Mouse (Mus musculus): ENCODE measurements around the gene Ndufb7.
"Not testable (repeated sequence)": the region's sequence is repeated elsewhere in the genome, so short reads cannot be mapped to it uniquely, and the experiment has no call there.

The Ndufb7 gene

GRCm38 (mm10) chr8:83575561-83576515 is 9.4 kb downstream of the Ndufb7 start:
- DNase-seq (ENCODE audit: extremely low spot score, low spot score), result peak; percentile 14

- DNase-seq (ENCODE audit: extremely low spot score, low spot score), result no peak
Measured at GRCm38 (mm10) chr8:83576516-83576895, 10.0 kb downstream of the Ndufb7 start.

- peak; percentile 14 for DNase-seq (ENCODE audit: extremely low spot score, low spot score)
Measured at GRCm38 (mm10) chr8:83576921-83577320, 10.4 kb downstream of the Ndufb7 start.

- DNase-seq (ENCODE audit: extremely low spot score, low spot score), result peak; percentile 14
Measured at GRCm38 (mm10) chr8:83577384-83577791, 10.9 kb downstream of the Ndufb7 start.

GRCm38 (mm10) chr8:83578131-83579055 is 11.9 kb downstream of the Ndufb7 start:
- peak; percentile 19 for DNase-seq (ENCODE audit: extremely low spot score, low spot score)

GRCm38 (mm10) chr8:83579676-83580075 is 13.2 kb downstream of the Ndufb7 start:
- DNase-seq (ENCODE audit: extremely low spot score, low spot score), result no peak

- no peak for DNase-seq (ENCODE audit: extremely low spot score, low spot score)
Measured at GRCm38 (mm10) chr8:83580826-83581225, 14.4 kb downstream of the Ndufb7 start.

GRCm38 (mm10) chr8:83582226-83582625 is 15.8 kb downstream of the Ndufb7 start:
- DNase-seq (ENCODE audit: extremely low spot score, low spot score), result no peak

GRCm38 (mm10) chr8:83583236-83583635 is 16.8 kb downstream of the Ndufb7 start:
- DNase-seq (ENCODE audit: extremely low spot score, low spot score), result no peak

- DNase-seq (ENCODE audit: extremely low spot score, low spot score), result no peak
Measured at GRCm38 (mm10) chr8:83584771-83585170, 18.3 kb downstream of the Ndufb7 start.

- no peak for DNase-seq (ENCODE audit: extremely low spot score, low spot score)
Measured at GRCm38 (mm10) chr8:83585333-83585732, 18.9 kb downstream of the Ndufb7 start.

GRCm38 (mm10) chr8:83587644-83588043 is 21.2 kb downstream of the Ndufb7 start:
- DNase-seq (ENCODE audit: extremely low spot score, low spot score), result no peak

GRCm38 (mm10) chr8:83588886-83589285 is 22.4 kb downstream of the Ndufb7 start:
- DNase-seq (ENCODE audit: extremely low spot score, low spot score), result no peak

GRCm38 (mm10) chr8:83590488-83591023 is 24.1 kb downstream of the Ndufb7 start:
- DNase-seq (ENCODE audit: extremely low spot score, low spot score), result no peak

- DNase-seq (ENCODE audit: extremely low spot score, low spot score), result no peak
Measured at GRCm38 (mm10) chr8:83592682-83593081, 26.2 kb downstream of the Ndufb7 start.

GRCm38 (mm10) chr8:83593325-83594166 is 27.1 kb downstream of the Ndufb7 start:
- no peak for DNase-seq (ENCODE audit: extremely low spot score, low spot score)

- peak; percentile 98 for DNase-seq (ENCODE audit: extremely low spot score, low spot score)
Measured at GRCm38 (mm10) chr8:83594167-83595049, 27.9 kb downstream of the Ndufb7 start.

- not testable (repeated sequence) for DNase-seq (ENCODE audit: extremely low spot score, low spot score)
Measured at GRCm38 (mm10) chr8:83595050-83595345, 28.5 kb downstream of the Ndufb7 start.

- no peak for DNase-seq (ENCODE audit: extremely low spot score, low spot score)
Measured at GRCm38 (mm10) chr8:83596369-83596768, 29.9 kb downstream of the Ndufb7 start.

GRCm38 (mm10) chr8:83598146-83598545 is 31.7 kb downstream of the Ndufb7 start:
- DNase-seq (ENCODE audit: extremely low spot score, low spot score), result no peak
